16 mouse cellular contexts compared by ENCODE assay signal in the genomic region with DNA sequence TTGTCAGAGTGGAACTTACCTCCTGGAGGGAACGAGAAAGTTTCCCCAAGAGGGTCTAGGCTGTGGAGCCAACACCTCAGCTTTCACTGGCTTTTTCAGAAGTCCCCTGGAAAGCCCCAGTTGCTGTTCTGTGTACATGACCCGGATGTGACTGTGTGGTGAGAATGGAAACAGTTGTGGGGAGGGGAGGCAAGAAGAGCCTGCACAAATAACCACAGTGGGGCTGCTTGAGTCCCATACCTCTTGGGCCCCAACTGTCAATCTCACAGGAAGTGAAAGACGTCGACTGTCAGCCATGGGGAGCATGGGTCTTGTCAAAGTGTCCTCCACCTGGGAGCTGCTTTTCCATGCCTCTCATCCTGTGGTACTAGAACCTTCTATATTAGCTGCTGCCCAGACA. TPM values are rescaled to one million over a fixed set of nuclear protein-coding genes. Genes with fewer than 3 reads are reported as not detected.
DNase-seq lines count a peak whose midpoint lies in the region; ATAC-seq and TF ChIP-seq lines count a peak whose summit lies in the region.
"Had no signal": no experiment of that assay in that cellular context is flagged by ENCODE, and none has a peak within 500 bp of the region (broad histone marks: within the 10 kb centered on the region; RNA-seq: fewer than 3 reads in every experiment).

No protein-coding gene starts in this region.

- no peak for DNase-seq in heart, postnatal 10 days
- peak; percentile 94 for DNase-seq in CD4-positive, CD25-positive, alpha-beta regulatory T cell, adult 2 months (ENCODE audit: low read depth, low spot score)
- peak; percentile 94 for DNase-seq in naive thymus-derived CD4-positive, alpha-beta T cell, adult 2 months (ENCODE audit: low read depth)
- DNase-seq in thymus, adult 2 months = peak; percentile 83
- DNase-seq in layer of hippocampus, adult 2 months (ENCODE audit: low spot score in 2 of 2) = no peak
- DNase-seq in kidney, postnatal 14 days = no peak
- DNase-seq in forebrain, embryonic 11.5 days (ENCODE audit: low spot score) = no peak
- DNase-seq: cerebellum, postnatal 14 days; gastrocnemius, adult 2 months; lung, adult 18-20 months had no signal

- H3K9me3 ChIP-seq in heart, embryonic 15.5 days (replicated peaks) = no peaks in the 10 kb centered on the region
- no peaks in the 10 kb centered on the region for H3K9me3 ChIP-seq in forebrain, embryonic 11.5 days (ENCODE audit: control insufficient read depth, low read length)
- H3K9me3 ChIP-seq: forebrain, embryonic 13.5 days; hindbrain, embryonic 15.5 days had no signal

- H3K4me2 ChIP-seq in heart, embryonic 15.5 days = no peak overlapping the region
- H3K4me2 ChIP-seq in forebrain, embryonic 11.5 days (ENCODE audit: low read depth, low read length, severe bottlenecking) = no peak overlapping the region
- H3K4me2 ChIP-seq: forebrain, embryonic 13.5 days; heart, embryonic 11.5 days; hindbrain, embryonic 15.5 days had no signal

- H3K27ac ChIP-seq in heart, embryonic 15.5 days = peak overlapping the region; percentile 20; the same call in 1 of the 2 replicates
- H3K27ac ChIP-seq in thymus, adult 2 months (ENCODE audit: control insufficient read depth, insufficient read depth, low read length) = peak overlapping the region; percentile 99
- no peak overlapping the region for H3K27ac ChIP-seq in layer of hippocampus, adult 2 months
- no peak overlapping the region for H3K27ac ChIP-seq in forebrain, embryonic 11.5 days (ENCODE audit: low read depth, low read length)
- H3K27ac ChIP-seq: forebrain, embryonic 13.5 days; gastrocnemius, adult 2 months; hindbrain, embryonic 15.5 days had no signal

- no peak overlapping the region for H3K9ac ChIP-seq in heart, embryonic 15.5 days
- H3K9ac ChIP-seq in forebrain, embryonic 11.5 days (ENCODE audit: low read length) = no peak overlapping the region
- H3K9ac ChIP-seq: forebrain, embryonic 13.5 days; hindbrain, embryonic 15.5 days had no signal

- no peak for ATAC-seq in heart, embryonic 15.5 days (replicated peaks; ENCODE audit: insufficient number of reproducible peaks, insufficient read depth, low FRiP score, low read depth)
- ATAC-seq in forebrain, embryonic 11.5 days (replicated peaks; ENCODE audit: low FRiP score) = no peak
- ATAC-seq: forebrain, embryonic 13.5 days had no signal

- no peak overlapping the region for H3K4me3 ChIP-seq in heart, embryonic 15.5 days
- H3K4me3 ChIP-seq in thymus, adult 2 months (ENCODE audit: control insufficient read depth, insufficient read depth, low read length) = peak overlapping the region; percentile 26
- H3K4me3 ChIP-seq in layer of hippocampus, adult 2 months = no peak overlapping the region
- no peak overlapping the region for H3K4me3 ChIP-seq in forebrain, embryonic 11.5 days (ENCODE audit: low read depth, low read length)
- H3K4me3 ChIP-seq: forebrain, embryonic 13.5 days; gastrocnemius, adult 2 months; hindbrain, embryonic 15.5 days had no signal

- no peaks in the 10 kb centered on the region for H3K4me1 ChIP-seq in heart, embryonic 15.5 days (replicated peaks)
- peaks cover 59% of the 10 kb centered on the region for H3K4me1 ChIP-seq in thymus, adult 2 months (replicated peaks; ENCODE audit: control insufficient read depth, insufficient read depth, low read length)
- no peaks in the 10 kb centered on the region for H3K4me1 ChIP-seq in forebrain, embryonic 11.5 days (replicated peaks; ENCODE audit: control insufficient read depth, insufficient read depth, low read length)
- H3K4me1 ChIP-seq: forebrain, embryonic 13.5 days; hindbrain, embryonic 15.5 days had no signal

- no peak for TF ChIP-seq CTCF in thymus, adult 2 months (IDR thresholded peaks at IDR 0.05; ENCODE audit: borderline replicate concordance, control insufficient read depth, extremely low read depth, insufficient read depth, low read length, poor library complexity)
- TF ChIP-seq CTCF in layer of hippocampus, adult 2 months (conservative IDR thresholded peaks at IDR 0.05) = no peak

- peaks cover 34% of the 10 kb centered on the region for H3K36me3 ChIP-seq in heart, embryonic 15.5 days
- H3K36me3 ChIP-seq in thymus, adult 2 months (ENCODE audit: control insufficient read depth, insufficient read depth, low read length) = peaks cover 31% of the 10 kb centered on the region
- no peaks in the 10 kb centered on the region for H3K36me3 ChIP-seq in forebrain, embryonic 11.5 days (ENCODE audit: control insufficient read depth, insufficient read depth, low read length)

- intact Hi-C loops in heart, postnatal 10 days (cut with DNase I) = no loop called here

- WGBS in heart, embryonic 15.5 days = 75% methylated on average over 4 of the region's 4 CpGs
- WGBS in thymus, adult 2 months = 5% methylated on average over 4 of the region's 4 CpGs
- 83% methylated on average over 4 of the region's 4 CpGs for WGBS in forebrain, embryonic 11.5 days

- TF ChIP-seq POLR2A in thymus, adult 2 months (IDR thresholded peaks at IDR 0.05; ENCODE audit: control insufficient read depth, extremely low read depth, insufficient read depth, low read length, poor library complexity) = peak; percentile 65

- H3K27me3 ChIP-seq in heart, embryonic 15.5 days = peaks cover 5% of the 10 kb centered on the region; the same call in 1 of the 2 replicates
- no peaks in the 10 kb centered on the region for H3K27me3 ChIP-seq in thymus, adult 2 months (ENCODE audit: control insufficient read depth, insufficient read depth, low read length)
- H3K27me3 ChIP-seq in forebrain, embryonic 11.5 days (ENCODE audit: control insufficient read depth, insufficient read depth, low read length) = no peaks in the 10 kb centered on the region
- H3K27me3 ChIP-seq: hindbrain, embryonic 15.5 days had no signal

RNA-seq across cellular contexts. Expression of gene Supt4a, which starts 7.6 kb away (rescaled TPM):
- 101 and 103 TPM in 2 replicates for polyA plus RNA-seq in heart, embryonic 15.5 days (2015; fragmentation: Nextera tagmentation; extraction: Ambion mirVana)
- 10 to 100 TPM; 50.5 to 56.9 TPM for total RNA-seq in heart, postnatal 10 days (2021)
- polyA plus RNA-seq in thymus, adult 2 months (2012; rRNA removed) = 172 and 215 TPM in 2 replicates
- total RNA-seq in layer of hippocampus, adult 2 months (2021) = 10 to 100 TPM; 72.1 to 72.8 TPM
- 132 and 133 TPM in 2 replicates for polyA plus RNA-seq in forebrain, embryonic 11.5 days (2014; fragmentation: Nextera tagmentation; extraction: Ambion mirVana)

RNA-seq across cellular contexts. Expression of gene Tspoap1, which starts 15.4 kb away (rescaled TPM):
- polyA plus RNA-seq in heart, embryonic 15.5 days (2015; fragmentation: Nextera tagmentation; extraction: Ambion mirVana) = 0.24 and 1.9 TPM in 2 replicates
- under 1 TPM; 0.15 to 0.31 TPM for total RNA-seq in heart, postnatal 10 days (2021)
- polyA plus RNA-seq in thymus, adult 2 months (2012; rRNA removed) = 25.3 and 27.9 TPM in 2 replicates
- total RNA-seq in layer of hippocampus, adult 2 months (2021) = 100 to 1,000 TPM; 155 to 175 TPM
- 18.8 and 19.9 TPM in 2 replicates for polyA plus RNA-seq in forebrain, embryonic 11.5 days (2014; fragmentation: Nextera tagmentation; extraction: Ambion mirVana)
- total RNA-seq: gastrocnemius, adult 2 months had no signal

RNA-seq across cellular contexts. Expression of gene Mpo, which starts 48.4 kb away (rescaled TPM):
- polyA plus RNA-seq in heart, embryonic 15.5 days (2015; fragmentation: Nextera tagmentation; extraction: Ambion mirVana) = 0.69 and 3.8 TPM in 2 replicates
- total RNA-seq in heart, postnatal 10 days (2021) = not detected
- polyA plus RNA-seq in thymus, adult 2 months (2012; rRNA removed) = 4.6 and 8.5 TPM in 2 replicates
- total RNA-seq in layer of hippocampus, adult 2 months (2021) = not detected
- 3.6 and 3.9 TPM in 2 replicates for polyA plus RNA-seq in forebrain, embryonic 11.5 days (2014; fragmentation: Nextera tagmentation; extraction: Ambion mirVana)
- total RNA-seq: adrenal gland, adult 18-20 months; gastrocnemius, adult 2 months; left cerebral cortex, postnatal 36 days had no signal

Comparison
In these comparisons a context has a peak if more than half of its experiments do, and no peak if none do; other contexts are left out.
1. H3K27ac ChIP-seq: peak in heart, embryonic 15.5 days (single experiment) and thymus, adult 2 months (single experiment); none in layer of hippocampus, adult 2 months (single experiment) and forebrain, embryonic 11.5 days (single experiment).
2. DNase-seq: peak in CD4-positive, CD25-positive, alpha-beta regulatory T cell, adult 2 months (single experiment), naive thymus-derived CD4-positive, alpha-beta T cell, adult 2 months (single experiment) and thymus, adult 2 months (single experiment); none in heart, postnatal 10 days (0 of 2), layer of hippocampus, adult 2 months (0 of 2), kidney, postnatal 14 days (single experiment) and forebrain, embryonic 11.5 days (single experiment).